Mouse (Mus musculus): Measurements from ENCODE around the gene Naif1. TPM values are rescaled to one million over a fixed set of nuclear protein-coding genes. Genes with fewer than 3 reads are reported as not detected.
"Not testable (repeated sequence)": the region's sequence is repeated elsewhere in the genome, so short reads cannot be mapped to it uniquely, and the experiment has no call there.

Gene Naif1
- total and polyA plus RNA-seq, 2 experiments from 2014 or later: 3.5 to 4.2 TPM

DNA sequence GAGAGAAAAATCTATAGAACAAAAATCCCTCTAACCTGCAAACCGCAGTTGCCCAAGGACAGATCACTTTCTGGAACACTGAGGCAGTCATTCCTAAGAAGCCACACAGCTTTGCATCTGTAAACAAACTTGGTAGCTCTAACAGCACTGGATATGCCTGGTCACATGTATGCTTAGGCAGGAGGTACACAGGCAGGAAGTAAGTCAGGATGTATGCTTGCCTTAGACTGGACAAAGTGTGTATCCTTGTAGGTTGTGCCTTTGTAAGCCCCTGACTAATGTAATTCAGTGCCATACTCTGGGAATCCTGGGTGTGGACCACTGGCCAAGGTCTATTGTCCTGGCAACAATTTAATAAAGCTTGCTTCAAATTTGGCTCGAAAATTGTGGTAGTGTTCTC is 13.5 kb downstream of the Naif1 start:
- no peak overlapping the region for H3K4me2 ChIP-seq (ENCODE audit: low read depth, low read length)
- H3K9me3 ChIP-seq (replicated peaks; ENCODE audit: control insufficient read depth, low read length): no peaks in the 10 kb centered on the region
- H3K27me3 ChIP-seq (ENCODE audit: control insufficient read depth, insufficient read depth, low read length): no peaks in the 10 kb centered on the region
- DNase-seq (ENCODE audit: low spot score) (no peak), ATAC-seq (ENCODE audit: insufficient read depth, low read depth) (peak; percentile 44; the same call in 1 of the 2 replicates)
- TF ChIP-seq EP300 (IDR thresholded peaks at IDR 0.05; ENCODE audit: low read depth): no peak
- TF ChIP-seq CTCF (IDR thresholded peaks at IDR 0.05; ENCODE audit: low read depth): no peak
- no peak overlapping the region for H3K27ac ChIP-seq (ENCODE audit: low read depth)
- H3K4me3 ChIP-seq (ENCODE audit: low read depth, low read length): no peak overlapping the region
- peaks cover 14% of the 10 kb centered on the region for H3K4me1 ChIP-seq (ENCODE audit: control insufficient read depth, insufficient read depth)
- H3K9ac ChIP-seq (replicated peaks; ENCODE audit: low read depth, low read length): 0 out of 2 replicates have a peak overlapping the region, but pooled peaks have one; percentile 16
- H3K36me3 ChIP-seq (replicated peaks; ENCODE audit: control insufficient read depth, insufficient read depth, low read length): no peaks in the 10 kb centered on the region
- 77% methylated on average over 2 of the region's 2 CpGs for WGBS

DNA sequence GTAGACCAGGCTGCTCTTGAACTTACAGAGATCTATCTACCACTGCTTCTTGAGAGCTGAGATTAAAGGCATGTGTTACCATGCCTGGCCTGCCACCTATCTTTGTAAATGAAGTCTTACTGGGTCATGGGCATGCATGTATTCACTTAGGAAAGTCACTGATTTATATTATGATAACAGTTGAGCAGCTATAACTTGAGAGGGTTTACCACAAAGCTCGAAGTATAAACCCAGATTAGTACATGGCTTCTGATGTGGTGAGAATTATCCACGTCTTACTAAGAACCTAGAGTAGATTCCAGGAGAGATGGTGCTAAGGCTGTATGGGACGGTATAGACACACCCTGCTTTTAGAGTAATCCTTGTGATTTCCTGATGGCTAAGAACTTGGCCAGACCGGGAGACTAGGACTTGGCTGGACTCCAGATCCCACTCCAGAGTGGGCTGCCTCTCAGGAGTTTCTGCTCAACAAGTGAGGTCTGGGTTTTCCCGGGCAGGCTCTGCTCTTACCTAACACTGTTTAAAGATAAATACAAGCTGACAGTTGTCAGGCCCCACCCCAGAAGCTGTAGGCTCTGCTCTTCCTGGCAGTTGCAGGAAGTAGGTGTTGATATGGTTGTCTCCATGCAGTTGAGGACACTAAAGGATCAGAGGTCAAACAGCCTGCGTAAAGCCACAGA is 14.1 kb downstream of the Naif1 start:
- Histone ChIP-seq H3K27me3 (ENCODE audit: control insufficient read depth, insufficient read depth, low read length) (no peaks in the 10 kb centered on the region), H3K4me3 (ENCODE audit: low read depth, low read length) (no peak overlapping the region), H3K4me1 (ENCODE audit: control insufficient read depth, insufficient read depth) (peaks cover 14% of the 10 kb centered on the region), H3K9ac (replicated peaks; ENCODE audit: low read depth, low read length) (no peak overlapping the region), H3K4me2 (ENCODE audit: low read depth, low read length) (no peak overlapping the region), H3K27ac (ENCODE audit: low read depth) (peak overlapping the region; percentile 43), H3K36me3 (replicated peaks; ENCODE audit: control insufficient read depth, insufficient read depth, low read length) (no peaks in the 10 kb centered on the region), H3K9me3 (replicated peaks; ENCODE audit: control insufficient read depth, low read length) (no peaks in the 10 kb centered on the region)
- DNase-seq (ENCODE audit: low spot score): peak; percentile 43
- 22% methylated on average over 6 of the region's 6 CpGs for WGBS
- no peak for TF ChIP-seq CTCF (IDR thresholded peaks at IDR 0.05; ENCODE audit: low read depth)
- TF ChIP-seq EP300 (IDR thresholded peaks at IDR 0.05; ENCODE audit: low read depth): no peak
- ATAC-seq (ENCODE audit: insufficient read depth, low read depth): peak; percentile 60

GRCm38 (mm10) chr2:32471001-32471680 is 20.9 kb downstream of the Naif1 start:
- Histone ChIP-seq H3K4me1 (ENCODE audit: control insufficient read depth, insufficient read depth) (no peaks in the 10 kb centered on the region), H3K4me3 (ENCODE audit: low read depth, low read length) (no peak overlapping the region), H3K27ac (ENCODE audit: low read depth) (no peak overlapping the region), H3K27me3 (ENCODE audit: control insufficient read depth, insufficient read depth, low read length) (no peaks in the 10 kb centered on the region), H3K4me2 (ENCODE audit: low read depth, low read length) (no peak overlapping the region), H3K36me3 (replicated peaks; ENCODE audit: control insufficient read depth, insufficient read depth, low read length) (no peaks in the 10 kb centered on the region), H3K9ac (replicated peaks; ENCODE audit: low read depth, low read length) (no peak overlapping the region), H3K9me3 (replicated peaks; ENCODE audit: control insufficient read depth, low read length) (no peaks in the 10 kb centered on the region)
- ATAC-seq (ENCODE audit: insufficient read depth, low read depth) (no peak), DNase-seq (ENCODE audit: low spot score) (no peak)
- no peak for TF ChIP-seq EP300 (IDR thresholded peaks at IDR 0.05; ENCODE audit: low read depth)
- TF ChIP-seq CTCF (IDR thresholded peaks at IDR 0.05; ENCODE audit: low read depth): no peak
- 53% methylated on average over 6 of the region's 6 CpGs for WGBS

DNA sequence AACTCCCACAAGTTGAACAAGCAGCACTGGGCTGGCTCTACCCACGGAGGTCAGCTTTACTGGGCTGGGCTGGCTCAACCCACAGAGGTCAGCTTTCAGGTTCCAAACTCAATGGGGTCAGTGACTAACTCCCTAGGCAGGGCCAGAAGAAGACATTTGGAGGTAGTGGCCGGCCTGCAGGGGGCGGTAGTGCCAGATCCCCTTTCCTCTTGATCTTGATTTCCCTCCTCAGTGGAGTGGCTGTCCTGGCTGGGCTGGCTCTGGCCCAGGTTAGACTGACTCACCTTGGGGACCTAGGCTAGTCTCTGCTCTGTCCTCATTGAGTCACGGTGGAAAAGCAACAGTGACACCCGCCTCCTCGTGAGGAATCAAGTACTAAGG is 21.4 kb downstream of the Naif1 start:
- H3K9me3 ChIP-seq (replicated peaks; ENCODE audit: control insufficient read depth, low read length): no peaks in the 10 kb centered on the region
- no peaks in the 10 kb centered on the region for H3K4me1 ChIP-seq (ENCODE audit: control insufficient read depth, insufficient read depth)
- no peak overlapping the region for H3K9ac ChIP-seq (replicated peaks; ENCODE audit: low read depth, low read length)
- WGBS: 77% methylated on average over 6 of the region's 6 CpGs
- no peak overlapping the region for H3K27ac ChIP-seq (ENCODE audit: low read depth)
- no peak for DNase-seq (ENCODE audit: low spot score)
- H3K36me3 ChIP-seq (replicated peaks; ENCODE audit: control insufficient read depth, insufficient read depth, low read length): no peaks in the 10 kb centered on the region
- H3K4me2 ChIP-seq (ENCODE audit: low read depth, low read length): no peak overlapping the region
- TF ChIP-seq EP300 (IDR thresholded peaks at IDR 0.05; ENCODE audit: low read depth) (no peak), CTCF (IDR thresholded peaks at IDR 0.05; ENCODE audit: low read depth) (peak; percentile 11; the same call in 1 of the 2 replicates)
- ATAC-seq (ENCODE audit: insufficient read depth, low read depth): no peak
- no peaks in the 10 kb centered on the region for H3K27me3 ChIP-seq (ENCODE audit: control insufficient read depth, insufficient read depth, low read length)
- no peak overlapping the region for H3K4me3 ChIP-seq (ENCODE audit: low read depth, low read length)

- ATAC-seq (ENCODE audit: insufficient read depth, low read depth); DNase-seq (ENCODE audit: low spot score): not testable (repeated sequence)
- 85% methylated on average over 3 of the region's 9 CpGs for WGBS
Measured at GRCm38 (mm10) chr2:32475361-32475760, 25.1 kb downstream of the Naif1 start.

More at GRCm38 (mm10) chr2:32475361-32475760, 25.1 kb downstream of the Naif1 start:
- not testable (repeated sequence) for H3K36me3 ChIP-seq (replicated peaks; ENCODE audit: control insufficient read depth, insufficient read depth, low read length); H3K4me2 ChIP-seq (ENCODE audit: low read depth, low read length); H3K27ac ChIP-seq (ENCODE audit: low read depth); H3K9me3 ChIP-seq (replicated peaks; ENCODE audit: control insufficient read depth, low read length); H3K4me1 ChIP-seq (ENCODE audit: control insufficient read depth, insufficient read depth); H3K27me3 ChIP-seq (ENCODE audit: control insufficient read depth, insufficient read depth, low read length); H3K4me3 ChIP-seq (ENCODE audit: low read depth, low read length); H3K9ac ChIP-seq (replicated peaks; ENCODE audit: low read depth, low read length)

Data from heart, postnatal 0 days (tissue).